Mouse (Mus musculus) left cerebral cortex, postnatal 4 days (tissue): ENCODE measurements around the gene Tradd. TPM values are rescaled to one million over a fixed set of nuclear protein-coding genes. Genes with fewer than 3 reads are reported as not detected.
"Not testable (repeated sequence)": the region's sequence is repeated elsewhere in the genome, so short reads cannot be mapped to it uniquely, and the experiment has no call there.

Experiments used
- DNase-seq: peaks from one replicate; pipeline ENCODE4 v3.0.0-alpha.2; 2022
- intact Hi-C: fragments of 180-260 bp; cut with DNase I; formaldehyde crosslinking; loops from one replicate; pipeline ENCODE4 v1.15.1; 2025
- total RNA-seq, 2 experiments: library from RNA; stranded (reverse); gene quantifications; 2 replicates each; pipeline ENCODE4 v1.2.3; 2021

The Tradd gene
- total RNA-seq, 2 experiments from 2014 or later, result 9.2 to 11.1 TPM

- intact Hi-C loops, result no loop called here
- DNase-seq, result no peak
Measured at GRCm38 (mm10) chr8:105252680-105253537, 11.5 kb downstream of the Tradd start.

GRCm38 (mm10) chr8:105251954-105252353, 12.5 kb downstream of the Tradd start:
- no peak for DNase-seq
- intact Hi-C loops, result no loop called here

DNA sequence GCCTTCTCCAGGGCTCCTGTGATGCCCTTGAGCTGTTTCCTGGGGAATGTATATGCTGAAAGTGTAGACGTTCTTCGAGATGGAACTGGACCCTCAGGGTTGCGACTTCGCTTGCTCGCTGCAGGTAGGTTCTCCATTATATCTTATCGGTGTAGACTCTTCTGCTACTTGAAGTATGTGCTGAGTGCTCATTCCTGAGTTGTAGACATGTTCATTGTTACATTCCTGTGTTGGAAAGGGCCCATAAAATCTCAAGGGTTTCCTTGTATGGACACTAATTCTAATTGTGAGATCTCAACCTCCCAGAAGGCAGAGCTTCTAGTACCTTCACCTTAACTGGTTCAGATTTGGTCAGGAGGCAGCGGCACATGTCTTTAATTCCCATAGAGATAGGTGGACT, 23.4 kb downstream of the Tradd start:
- no peak for DNase-seq
- intact Hi-C loops, result no loop called here

DNA sequence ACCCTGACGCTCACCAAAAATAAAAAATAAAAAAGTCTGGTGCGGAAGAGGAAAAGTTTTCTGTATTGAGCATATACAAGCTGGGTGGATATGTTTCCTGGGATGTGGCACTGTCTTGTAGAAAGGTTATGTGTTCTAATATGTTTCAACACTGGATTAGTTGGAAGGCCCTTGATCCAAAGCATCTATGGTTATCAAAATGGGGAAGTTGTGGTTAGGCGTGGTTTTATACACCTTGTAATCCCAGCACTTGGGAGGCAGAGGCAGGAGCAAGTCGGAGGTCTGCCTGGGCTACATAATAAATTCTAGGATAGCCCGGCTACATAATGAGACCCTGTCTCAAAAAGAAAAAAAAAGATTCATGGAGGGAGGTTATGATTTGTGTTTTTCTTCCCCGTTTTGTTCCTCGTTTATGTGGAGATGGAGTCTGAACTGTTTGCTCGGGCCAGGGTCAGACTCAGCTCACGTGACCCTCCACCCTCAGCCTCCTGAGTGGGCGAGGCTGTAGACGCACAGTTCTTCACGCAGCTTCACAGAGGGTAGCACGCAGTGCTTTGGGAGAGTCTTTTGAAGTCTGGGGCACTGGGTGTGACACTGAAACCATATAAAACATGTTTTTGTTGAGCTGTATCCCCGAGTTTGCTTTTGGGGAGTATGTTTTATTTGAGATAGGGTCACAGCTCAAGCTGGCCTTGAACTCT, 26.8 kb downstream of the Tradd start:
- intact Hi-C loops, result no loop called here

GRCm38 (mm10) chr8:105235206-105235605, 29.2 kb downstream of the Tradd start:
- intact Hi-C loops, result no loop called here

More for the DNA sequence above, 26.8 kb downstream of the Tradd start:
- no peak for DNase-seq

GRCm38 (mm10) chr8:105233126-105233935, 31.1 kb downstream of the Tradd start:
- intact Hi-C loops, result no loop called here
- DNase-seq, result no peak

More at GRCm38 (mm10) chr8:105235206-105235605, 29.2 kb downstream of the Tradd start:
- DNase-seq, result no peak

- DNase-seq, intact Hi-C loops: not testable (repeated sequence)
Measured at GRCm38 (mm10) chr8:105232321-105232693, 32.1 kb downstream of the Tradd start.

- intact Hi-C loops, result no loop called here
- DNase-seq, result no peak
Measured at GRCm38 (mm10) chr8:105231503-105232320, 32.7 kb downstream of the Tradd start.

DNA sequence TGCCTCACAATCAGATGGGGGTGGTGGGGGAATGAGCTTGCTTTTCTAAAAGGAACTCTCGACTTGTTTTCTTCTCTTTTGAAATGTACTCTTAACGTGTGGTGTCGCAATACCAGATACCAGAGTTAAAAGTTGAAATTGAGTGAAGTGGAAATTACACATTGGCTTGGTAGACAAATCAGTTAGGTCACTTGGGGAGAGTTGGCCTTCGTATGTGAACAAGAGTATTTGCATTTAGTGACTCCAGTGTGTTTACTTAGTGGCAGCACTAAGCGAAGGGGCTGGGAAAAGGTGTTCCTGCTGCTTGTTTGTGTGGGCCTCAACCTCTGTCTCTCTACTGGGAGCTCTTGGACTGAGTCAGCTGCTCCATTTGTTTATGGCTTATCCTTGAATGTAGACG, 38.5 kb downstream of the Tradd start:
- intact Hi-C loops, result loop anchor here (10.0 kb wide), 1 partner anchor 571 kb away; no protein-coding TSS in a partner anchor

GRCm38 (mm10) chr8:105225272-105225593, 39.2 kb downstream of the Tradd start:
- no peak for DNase-seq
- intact Hi-C loops, result loop anchor here (10.0 kb wide), 1 partner anchor 570 kb away; no protein-coding TSS in a partner anchor

More for the DNA sequence above, 38.5 kb downstream of the Tradd start:
- DNase-seq, result no peak

DNA sequence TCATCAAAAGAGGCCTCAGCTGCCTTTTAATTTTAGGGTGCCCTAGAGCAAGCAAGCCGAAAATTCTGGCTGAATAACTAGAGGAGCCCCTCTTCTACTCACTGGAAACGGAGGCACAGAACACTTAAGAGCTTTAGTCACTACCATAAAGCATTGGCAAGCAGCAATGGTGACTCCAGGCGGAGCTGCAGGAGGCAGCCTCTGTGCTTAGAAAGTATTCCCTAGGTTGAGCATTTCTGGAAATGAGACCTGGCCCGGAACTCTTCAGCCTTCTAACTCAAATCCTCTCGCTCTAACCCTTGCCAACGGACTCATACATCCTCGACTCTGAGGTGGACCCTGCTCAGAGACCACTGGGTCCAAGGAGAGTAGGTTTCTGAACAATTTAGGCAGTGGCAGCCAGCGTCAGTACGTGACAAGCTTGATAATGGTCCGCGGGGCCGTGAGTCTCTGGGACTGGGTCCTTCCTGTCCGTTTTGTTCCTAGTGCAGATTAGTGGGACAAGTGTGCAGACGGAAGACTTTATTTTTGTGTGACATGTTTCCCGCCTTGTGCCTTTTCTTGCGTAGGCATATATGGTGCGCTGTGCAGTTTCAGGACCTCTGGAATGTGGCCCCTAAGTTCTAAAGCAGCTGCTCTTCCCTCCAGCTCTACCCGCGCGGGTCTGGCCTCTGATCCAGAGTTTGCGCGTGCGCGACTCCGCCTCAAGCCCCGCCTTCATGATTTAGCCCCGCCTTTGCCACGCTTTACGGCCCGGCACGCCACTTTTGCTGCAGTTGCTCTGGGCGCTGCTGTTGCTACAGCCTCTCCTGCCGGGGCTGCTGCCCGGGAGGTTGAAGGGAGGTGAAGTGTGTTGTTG, 39.8 kb downstream of the Tradd start, which contains the start of gene D230025D16Rik:
TSS of gene D230025D16Rik (plus strand) at position 733 of the 859 bp plus-strand sequence.
- intact Hi-C loops, result loop anchor here (10.0 kb wide), 1 partner anchor 570 kb away; no protein-coding TSS in a partner anchor
- peak; percentile 95 for DNase-seq

GRCm38 (mm10) chr8:105223850-105224249, 40.6 kb downstream of the Tradd start:
- no peak for DNase-seq
- intact Hi-C loops, result loop anchor here (10.0 kb wide), 1 partner anchor 569 kb away; no protein-coding TSS in a partner anchor

DNA sequence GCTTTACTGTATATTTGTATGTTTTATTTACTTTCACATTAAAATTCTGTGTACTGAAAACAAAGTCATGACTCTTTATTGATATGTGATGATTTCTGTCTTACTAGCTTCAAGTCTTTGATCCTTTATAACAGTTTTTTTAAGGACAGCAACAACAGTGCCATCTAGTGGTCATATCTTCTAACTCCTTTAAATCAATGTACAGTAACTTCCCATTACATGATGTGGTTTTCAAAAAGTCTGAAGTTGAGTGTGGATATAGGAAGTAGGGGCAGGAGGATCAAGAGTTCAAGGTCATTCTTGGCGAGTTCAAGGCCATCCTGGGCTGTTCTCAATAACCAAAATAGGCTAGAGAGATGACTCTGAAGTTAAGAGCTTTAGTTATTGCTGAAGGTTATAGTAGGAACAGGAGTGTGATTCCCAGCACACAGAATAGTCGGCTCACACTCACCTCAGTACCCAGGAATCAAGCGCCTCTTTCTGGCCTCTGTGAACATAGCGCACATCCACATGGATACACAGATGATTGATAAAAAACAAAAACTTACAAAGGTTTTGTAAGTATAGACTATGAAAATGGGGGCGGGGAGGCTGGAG, 46.4 kb downstream of the Tradd start:
- DNase-seq, result no peak
- intact Hi-C loops, result loop anchor here (10.0 kb wide), 1 partner anchor 93 kb away; no protein-coding TSS in a partner anchor

DNA sequence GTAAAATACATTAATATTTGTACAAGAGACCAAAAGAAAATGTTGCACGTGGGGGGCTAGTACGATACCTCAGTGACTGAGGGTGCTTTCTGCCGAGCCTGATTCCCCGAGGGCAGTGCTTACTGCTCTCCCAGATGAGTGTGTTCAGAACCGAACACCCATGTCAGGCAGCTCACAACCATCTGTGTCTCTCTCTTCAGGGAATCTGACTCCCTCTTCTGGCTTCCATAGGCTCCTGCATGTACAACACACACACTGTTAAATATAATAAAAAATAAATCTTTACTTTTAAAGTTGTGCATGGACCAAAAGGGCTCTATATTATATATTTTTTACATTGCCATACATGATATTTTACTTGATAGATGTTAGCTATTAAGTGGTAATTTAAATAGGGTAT, 50.3 kb downstream of the Tradd start:
- intact Hi-C loops, result loop anchor here (10.0 kb wide), 1 partner anchor 89 kb away; no protein-coding TSS in a partner anchor
- DNase-seq, result no peak

- intact Hi-C loops, result loop anchor here (10.0 kb wide), 1 partner anchor 85 kb away; no protein-coding TSS in a partner anchor
- DNase-seq, result no peak
Measured at GRCm38 (mm10) chr8:105209153-105210110, 55.0 kb downstream of the Tradd start.
